Mouse (Mus musculus): ENCODE results near the gene Tdrd7. TPM values are rescaled to one million over a fixed set of nuclear protein-coding genes. Genes with fewer than 3 reads are reported as not detected.

The Tdrd7 gene
- polyA plus RNA-seq, 1 experiment from 2014 or later: 8.9 TPM

- Histone ChIP-seq H3K27me3 (ENCODE audit: insufficient read depth, poor library complexity, severe bottlenecking) (no peaks in the 10 kb centered on the region), H3K36me3 (no peaks in the 10 kb centered on the region), H3K9me3 (no peaks in the 10 kb centered on the region), H3K27ac (no peak overlapping the region), H3K4me1 (replicated peaks) (no peaks in the 10 kb centered on the region), H3K4me3 (no peak overlapping the region)
- WGBS: 93% methylated on average over 4 of the region's 4 CpGs
- no peak for DNase-seq (ENCODE audit: low spot score)
These were observed 8.4 kb upstream of the Tdrd7 start for GRCm38 (mm10) chr4:45956706-45957105.

GRCm38 (mm10) chr4:45965737-45966447, 758 bp downstream of the Tdrd7 start:
- no peaks in the 10 kb centered on the region for H3K9me3 ChIP-seq
- H3K27me3 ChIP-seq (ENCODE audit: insufficient read depth, poor library complexity, severe bottlenecking): 0 out of 2 replicates have a peak, but pooled peaks cover under 1% of the 10 kb centered on the region
- WGBS: 52% methylated on average over 13 of the region's 13 CpGs
- no peaks in the 10 kb centered on the region for H3K36me3 ChIP-seq
- H3K4me3 ChIP-seq: no peak overlapping the region
- peaks cover 36% of the 10 kb centered on the region for H3K4me1 ChIP-seq (replicated peaks)
- H3K27ac ChIP-seq: no peak overlapping the region
- peak; percentile 22 for DNase-seq (ENCODE audit: low spot score)

- Histone ChIP-seq H3K4me3 (no peak overlapping the region), H3K27ac (peak overlapping the region; percentile 56), H3K36me3 (no peaks in the 10 kb centered on the region), H3K27me3 (ENCODE audit: insufficient read depth, poor library complexity, severe bottlenecking) (0 out of 2 replicates have a peak, but pooled peaks cover 4% of the 10 kb centered on the region), H3K9me3 (no peaks in the 10 kb centered on the region), H3K4me1 (replicated peaks) (peaks cover 39% of the 10 kb centered on the region)
- DNase-seq (ENCODE audit: low spot score): peak; percentile 10
- WGBS: 25% methylated on average over 6 of the region's 6 CpGs
These were observed 1.6 kb downstream of the Tdrd7 start for GRCm38 (mm10) chr4:45966716-45967115.

GRCm38 (mm10) chr4:45967479-45968341, 2.6 kb downstream of the Tdrd7 start:
- Histone ChIP-seq H3K4me1 (replicated peaks) (peaks cover 44% of the 10 kb centered on the region), H3K4me3 (no peak overlapping the region), H3K27me3 (ENCODE audit: insufficient read depth, poor library complexity, severe bottlenecking) (peaks cover 6% of the 10 kb centered on the region; the same call in 1 of the 2 replicates), H3K9me3 (no peaks in the 10 kb centered on the region), H3K27ac (peak overlapping the region; percentile 71), H3K36me3 (no peaks in the 10 kb centered on the region)
- WGBS: 22% methylated on average over 9 of the region's 9 CpGs
- DNase-seq (ENCODE audit: low spot score): peak; percentile 35

GRCm38 (mm10) chr4:45969051-45969450, 3.9 kb downstream of the Tdrd7 start:
- no peaks in the 10 kb centered on the region for H3K36me3 ChIP-seq
- no peak overlapping the region for H3K27ac ChIP-seq
- no peaks in the 10 kb centered on the region for H3K9me3 ChIP-seq
- no peak overlapping the region for H3K4me3 ChIP-seq
- H3K27me3 ChIP-seq (ENCODE audit: insufficient read depth, poor library complexity, severe bottlenecking): peaks cover 19% of the 10 kb centered on the region
- DNase-seq (ENCODE audit: low spot score): no peak
- WGBS: 69% methylated on average over 2 of the region's 2 CpGs
- H3K4me1 ChIP-seq (replicated peaks): peaks cover 53% of the 10 kb centered on the region

GRCm38 (mm10) chr4:45970048-45970560, 5.0 kb downstream of the Tdrd7 start:
- H3K4me3 ChIP-seq: no peak overlapping the region
- no peaks in the 10 kb centered on the region for H3K36me3 ChIP-seq
- no peak for DNase-seq (ENCODE audit: low spot score)
- H3K27ac ChIP-seq: no peak overlapping the region
- H3K9me3 ChIP-seq: no peaks in the 10 kb centered on the region
- WGBS: 76% methylated on average over 7 of the region's 7 CpGs
- H3K27me3 ChIP-seq (ENCODE audit: insufficient read depth, poor library complexity, severe bottlenecking): peaks cover 27% of the 10 kb centered on the region
- peaks cover 53% of the 10 kb centered on the region for H3K4me1 ChIP-seq (replicated peaks)

- Histone ChIP-seq H3K27me3 (ENCODE audit: insufficient read depth, poor library complexity, severe bottlenecking) (peaks cover 27% of the 10 kb centered on the region), H3K4me1 (replicated peaks) (peaks cover 38% of the 10 kb centered on the region), H3K36me3 (no peaks in the 10 kb centered on the region), H3K9me3 (no peaks in the 10 kb centered on the region), H3K27ac (peak overlapping the region; percentile 82), H3K4me3 (peak overlapping the region; percentile 86)
- WGBS: 4% methylated on average over 51 of the region's 51 CpGs
- DNase-seq (ENCODE audit: low spot score): peak; percentile 98
These were observed 6.8 kb downstream of the Tdrd7 start for GRCm38 (mm10) chr4:45971806-45972447.

- Histone ChIP-seq H3K27ac (peak overlapping the region; percentile 82), H3K4me3 (peak overlapping the region; percentile 86), H3K4me1 (replicated peaks) (peaks cover 33% of the 10 kb centered on the region), H3K9me3 (no peaks in the 10 kb centered on the region), H3K36me3 (no peaks in the 10 kb centered on the region), H3K27me3 (ENCODE audit: insufficient read depth, poor library complexity, severe bottlenecking) (peaks cover 27% of the 10 kb centered on the region)
- WGBS: under 1% methylated on average over 53 of the region's 53 CpGs
- DNase-seq (ENCODE audit: low spot score): peak; percentile 50
These were observed 7.3 kb downstream of the Tdrd7 start for GRCm38 (mm10) chr4:45972448-45972854.

GRCm38 (mm10) chr4:45972951-45973350, 7.8 kb downstream of the Tdrd7 start:
- H3K9me3 ChIP-seq: no peaks in the 10 kb centered on the region
- peaks cover 27% of the 10 kb centered on the region for H3K27me3 ChIP-seq (ENCODE audit: insufficient read depth, poor library complexity, severe bottlenecking)
- 29% methylated on average over 9 of the region's 9 CpGs for WGBS
- peaks cover 28% of the 10 kb centered on the region for H3K4me1 ChIP-seq (replicated peaks)
- H3K4me3 ChIP-seq: peak overlapping the region; percentile 86
- DNase-seq (ENCODE audit: low spot score): no peak
- no peaks in the 10 kb centered on the region for H3K36me3 ChIP-seq
- no peak overlapping the region for H3K27ac ChIP-seq

- H3K27me3 ChIP-seq (ENCODE audit: insufficient read depth, poor library complexity, severe bottlenecking): peaks cover 23% of the 10 kb centered on the region
These were observed 12.0 kb downstream of the Tdrd7 start for GRCm38 (mm10) chr4:45976931-45977667.

GRCm38 (mm10) chr4:45979916-45980315, 14.8 kb downstream of the Tdrd7 start:
- Histone ChIP-seq H3K36me3 (no peaks in the 10 kb centered on the region), H3K9me3 (no peaks in the 10 kb centered on the region), H3K27ac (no peak overlapping the region), H3K27me3 (ENCODE audit: insufficient read depth, poor library complexity, severe bottlenecking) (no peaks in the 10 kb centered on the region), H3K4me1 (replicated peaks) (no peaks in the 10 kb centered on the region), H3K4me3 (no peak overlapping the region)
- WGBS: 61% methylated on average over 2 of the region's 2 CpGs
- DNase-seq (ENCODE audit: low spot score): no peak

More at GRCm38 (mm10) chr4:45976931-45977667, 12.0 kb downstream of the Tdrd7 start:
- H3K36me3 ChIP-seq: no peaks in the 10 kb centered on the region
- H3K4me1 ChIP-seq (replicated peaks): peaks cover 13% of the 10 kb centered on the region
- 81% methylated on average over 6 of the region's 6 CpGs for WGBS
- DNase-seq (ENCODE audit: low spot score): no peak
- no peak overlapping the region for H3K27ac ChIP-seq
- H3K4me3 ChIP-seq: no peak overlapping the region
- H3K9me3 ChIP-seq: no peaks in the 10 kb centered on the region

GRCm38 (mm10) chr4:45981054-45981453, 15.9 kb downstream of the Tdrd7 start:
- no peaks in the 10 kb centered on the region for H3K4me1 ChIP-seq (replicated peaks)
- no peak overlapping the region for H3K27ac ChIP-seq
- no peaks in the 10 kb centered on the region for H3K36me3 ChIP-seq
- H3K27me3 ChIP-seq (ENCODE audit: insufficient read depth, poor library complexity, severe bottlenecking): no peaks in the 10 kb centered on the region
- no peaks in the 10 kb centered on the region for H3K9me3 ChIP-seq
- no peak overlapping the region for H3K4me3 ChIP-seq
- DNase-seq (ENCODE audit: low spot score): no peak
